Mouse (Mus musculus) neural tube, embryonic 15.5 days (tissue): ENCODE data around the gene Treh. TPM values are rescaled to one million over a fixed set of nuclear protein-coding genes. Genes with fewer than 3 reads are reported as not detected.

Source experiments
- ATAC-seq: fragments of 200-750 bp; cut with Nextera tagmentation; 2 replicates; pipeline ENCODE4 v1.8.0; 2017; ENCODE audit warnings: mild to moderate bottlenecking, moderate TSS enrichment, moderate library complexity; ENCODE audit not compliant: low FRiP score
- H3K27ac ChIP-seq: fragments of 300-500 bp; sonication (generic); replicated peaks from 2 replicates; pipeline ENCODE4 v1.5.1; 2015; ENCODE audit warnings: mild to moderate bottlenecking, inconsistent platforms
- H3K27me3 ChIP-seq: fragments of 300-500 bp; sonication (generic); replicated peaks from 2 replicates; pipeline ENCODE4 v1.6.1; 2015; ENCODE audit warnings: inconsistent platforms
- H3K36me3 ChIP-seq: fragments of 300-500 bp; sonication (generic); 2 replicates; pipeline ENCODE4 v1.6.1; 2015; ENCODE audit warnings: inconsistent platforms
- H3K4me1 ChIP-seq: fragments of 300-500 bp; sonication (generic); 2 replicates; pipeline ENCODE4 v1.6.1; 2015; ENCODE audit warnings: inconsistent platforms
- H3K4me2 ChIP-seq: fragments of 300-500 bp; sonication (generic); 2 replicates; pipeline ENCODE4 v1.6.1; 2015; ENCODE audit warnings: inconsistent platforms, mild to moderate bottlenecking, moderate library complexity
- H3K4me3 ChIP-seq: fragments of 300-500 bp; sonication (generic); replicated peaks from 2 replicates; pipeline ENCODE4 v1.5.1; 2015; ENCODE audit warnings: mild to moderate bottlenecking, inconsistent platforms
- H3K9ac ChIP-seq: fragments of 300-500 bp; sonication (generic); replicated peaks from 2 replicates; pipeline ENCODE4 v1.6.1; 2015; ENCODE audit warnings: mild to moderate bottlenecking, inconsistent platforms
- H3K9me3 ChIP-seq: fragments of 300-500 bp; sonication (generic); replicated peaks from 2 replicates; pipeline ENCODE4 v1.6.1; 2016; ENCODE audit warnings: inconsistent platforms
- WGBS: fragments of 180-500 bp; shearing (Covaris S2); methylation state at CpG from one replicate; pipeline ENCODE4 v1.1.7; 2015; ENCODE audit warnings: mixed read lengths; 5-methylcytosine and 5-hydroxymethylcytosine counted together
- polyA plus RNA-seq: library from polyadenylated mRNA; unstranded; fragments of >200 nt; fragmentation: Nextera tagmentation; extraction: Ambion mirVana; gene quantifications from 2 replicates; pipeline ENCODE4 v1.2.1, GENCODE M21; 2015

The Treh gene
- polyA plus RNA-seq, 1 experiment from 2014 or later: not detected

GRCm38 (mm10) chr9:44683046-44683445 lies 10.0 kb downstream of the Treh start:
- Histone ChIP-seq H3K4me3 (no peak overlapping the region), H3K9me3 (no peaks in the 10 kb centered on the region), H3K4me2 (no peak overlapping the region), H3K36me3 (peaks cover 17% of the 10 kb centered on the region), H3K27ac (no peak overlapping the region), H3K9ac (no peak overlapping the region), H3K27me3 (no peaks in the 10 kb centered on the region), H3K4me1 (peaks cover 17% of the 10 kb centered on the region)
- 88% methylated on average over 8 of the region's 8 CpGs for WGBS
- ATAC-seq: no peak

- H3K27ac ChIP-seq: 0 out of 2 replicates have a peak overlapping the region, but pooled peaks have one; percentile 51
- peaks cover 17% of the 10 kb centered on the region for H3K4me1 ChIP-seq
- H3K27me3 ChIP-seq: no peaks in the 10 kb centered on the region
- H3K36me3 ChIP-seq: peaks cover 25% of the 10 kb centered on the region
- H3K9ac ChIP-seq: 0 out of 2 replicates have a peak overlapping the region, but pooled peaks have one; percentile 17
- WGBS: 28% methylated on average over 14 of the region's 14 CpGs
- no peaks in the 10 kb centered on the region for H3K9me3 ChIP-seq
- H3K4me3 ChIP-seq: no peak overlapping the region
- ATAC-seq: peak; percentile 68
- H3K4me2 ChIP-seq: no peak overlapping the region
These were observed 12.6 kb downstream of the Treh start for GRCm38 (mm10) chr9:44685346-44686330.

- Histone ChIP-seq H3K36me3 (peaks cover 30% of the 10 kb centered on the region), H3K27ac (peak overlapping the region; percentile 51; the same call in 1 of the 2 replicates), H3K9ac (no peak overlapping the region), H3K4me2 (no peak overlapping the region), H3K4me3 (no peak overlapping the region), H3K27me3 (no peaks in the 10 kb centered on the region), H3K4me1 (peaks cover 17% of the 10 kb centered on the region), H3K9me3 (no peaks in the 10 kb centered on the region)
- WGBS: 29% methylated on average over 5 of the region's 5 CpGs
- ATAC-seq: peak; percentile 62; the same call in 1 of the 2 replicates
These were observed 13.6 kb downstream of the Treh start for GRCm38 (mm10) chr9:44686638-44687037.

- H3K9ac ChIP-seq: no peak overlapping the region
- no peak for ATAC-seq
- H3K4me2 ChIP-seq: no peak overlapping the region
- peaks cover 40% of the 10 kb centered on the region for H3K36me3 ChIP-seq
- H3K9me3 ChIP-seq: no peaks in the 10 kb centered on the region
- H3K27ac ChIP-seq: no peak overlapping the region
- H3K4me3 ChIP-seq: no peak overlapping the region
- 68% methylated on average over 9 of the region's 9 CpGs for WGBS
- H3K27me3 ChIP-seq: no peaks in the 10 kb centered on the region
- H3K4me1 ChIP-seq: peaks cover 22% of the 10 kb centered on the region
These were observed 15.0 kb downstream of the Treh start for GRCm38 (mm10) chr9:44688013-44688412.

- Histone ChIP-seq H3K4me3 (no peak overlapping the region), H3K9me3 (no peaks in the 10 kb centered on the region), H3K27me3 (no peaks in the 10 kb centered on the region), H3K4me1 (peaks cover 20% of the 10 kb centered on the region), H3K27ac (no peak overlapping the region), H3K4me2 (no peak overlapping the region), H3K36me3 (peaks cover 66% of the 10 kb centered on the region), H3K9ac (no peak overlapping the region)
- ATAC-seq: no peak
- 45% methylated on average over 7 of the region's 7 CpGs for WGBS
These were observed 17.6 kb downstream of the Treh start for GRCm38 (mm10) chr9:44690641-44691040.

GRCm38 (mm10) chr9:44691671-44692520 lies 18.9 kb downstream of the Treh start:
- no peak overlapping the region for H3K27ac ChIP-seq
- no peak overlapping the region for H3K4me3 ChIP-seq
- no peak overlapping the region for H3K4me2 ChIP-seq
- H3K36me3 ChIP-seq: peaks cover 72% of the 10 kb centered on the region
- WGBS: 75% methylated on average over 21 of the region's 21 CpGs
- no peaks in the 10 kb centered on the region for H3K27me3 ChIP-seq
- no peak for ATAC-seq
- H3K4me1 ChIP-seq: peaks cover 8% of the 10 kb centered on the region
- H3K9ac ChIP-seq: no peak overlapping the region
- H3K9me3 ChIP-seq: no peaks in the 10 kb centered on the region

GRCm38 (mm10) chr9:44693071-44693470 lies 20.0 kb downstream of the Treh start:
- WGBS: 87% methylated on average over 11 of the region's 11 CpGs
- no peaks in the 10 kb centered on the region for H3K27me3 ChIP-seq
- no peak for ATAC-seq
- no peaks in the 10 kb centered on the region for H3K9me3 ChIP-seq
- H3K4me2 ChIP-seq: no peak overlapping the region
- peaks cover 5% of the 10 kb centered on the region; the same call in 1 of the 2 replicates for H3K4me1 ChIP-seq
- H3K27ac ChIP-seq: no peak overlapping the region
- no peak overlapping the region for H3K9ac ChIP-seq
- no peak overlapping the region for H3K4me3 ChIP-seq
- H3K36me3 ChIP-seq: peaks cover 73% of the 10 kb centered on the region

GRCm38 (mm10) chr9:44697866-44698265 lies 24.8 kb downstream of the Treh start:
- H3K36me3 ChIP-seq: peaks cover 98% of the 10 kb centered on the region
- H3K9me3 ChIP-seq: no peaks in the 10 kb centered on the region
- H3K4me1 ChIP-seq: no peaks in the 10 kb centered on the region
- no peak overlapping the region for H3K27ac ChIP-seq
- 94% methylated on average over 16 of the region's 16 CpGs for WGBS
- H3K27me3 ChIP-seq: no peaks in the 10 kb centered on the region
- H3K4me3 ChIP-seq: no peak overlapping the region
- H3K9ac ChIP-seq: no peak overlapping the region
- H3K4me2 ChIP-seq: no peak overlapping the region
- no peak for ATAC-seq

GRCm38 (mm10) chr9:44699196-44699595 lies 26.2 kb downstream of the Treh start:
- H3K4me1 ChIP-seq: no peaks in the 10 kb centered on the region
- H3K36me3 ChIP-seq: peaks cover 98% of the 10 kb centered on the region
- H3K4me3 ChIP-seq: no peak overlapping the region
- H3K4me2 ChIP-seq: no peak overlapping the region
- no peak for ATAC-seq
- WGBS: 89% methylated on average over 10 of the region's 10 CpGs
- H3K27ac ChIP-seq: no peak overlapping the region
- H3K27me3 ChIP-seq: no peaks in the 10 kb centered on the region
- H3K9me3 ChIP-seq: no peaks in the 10 kb centered on the region
- H3K9ac ChIP-seq: no peak overlapping the region

- Histone ChIP-seq H3K27ac (no peak overlapping the region), H3K27me3 (no peaks in the 10 kb centered on the region), H3K9me3 (no peaks in the 10 kb centered on the region), H3K36me3 (peaks cover 98% of the 10 kb centered on the region), H3K4me2 (no peak overlapping the region), H3K9ac (no peak overlapping the region), H3K4me3 (no peak overlapping the region), H3K4me1 (no peaks in the 10 kb centered on the region)
- ATAC-seq: no peak
- 80% methylated on average over 5 of the region's 5 CpGs for WGBS
These were observed 26.7 kb downstream of the Treh start for GRCm38 (mm10) chr9:44699730-44700129.

- peaks cover 20% of the 10 kb centered on the region for H3K4me1 ChIP-seq
- no peak for ATAC-seq
- H3K4me3 ChIP-seq: peak overlapping the region; percentile 24
- no peaks in the 10 kb centered on the region for H3K9me3 ChIP-seq
- H3K27me3 ChIP-seq: no peaks in the 10 kb centered on the region
- peak overlapping the region; percentile 53 for H3K4me2 ChIP-seq
- WGBS: 17% methylated on average over 28 of the region's 28 CpGs
- no peak overlapping the region for H3K9ac ChIP-seq
- 0 out of 2 replicates have a peak overlapping the region, but pooled peaks have one; percentile 25 for H3K27ac ChIP-seq
- H3K36me3 ChIP-seq: peaks cover 65% of the 10 kb centered on the region
These were observed 34.9 kb downstream of the Treh start for GRCm38 (mm10) chr9:44707749-44708428.
